Mouse (Mus musculus): ENCODE results near the gene Gtf2a1l. TPM values are rescaled to one million over a fixed set of nuclear protein-coding genes. Genes with fewer than 3 reads are reported as not detected.

The Gtf2a1l gene
- not detected in 2 replicates for polyA plus RNA-seq (2015; fragmentation: Nextera tagmentation; extraction: Ambion mirVana)

GRCm38 (mm10) chr17:88668452-88668851 is at the start of gene Gtf2a1l:
Gene Gtf2a1l, plus strand, starts transcription at chr17:88668660.
- DNase-seq (ENCODE audit: low spot score), result peak; percentile 61

DNA sequence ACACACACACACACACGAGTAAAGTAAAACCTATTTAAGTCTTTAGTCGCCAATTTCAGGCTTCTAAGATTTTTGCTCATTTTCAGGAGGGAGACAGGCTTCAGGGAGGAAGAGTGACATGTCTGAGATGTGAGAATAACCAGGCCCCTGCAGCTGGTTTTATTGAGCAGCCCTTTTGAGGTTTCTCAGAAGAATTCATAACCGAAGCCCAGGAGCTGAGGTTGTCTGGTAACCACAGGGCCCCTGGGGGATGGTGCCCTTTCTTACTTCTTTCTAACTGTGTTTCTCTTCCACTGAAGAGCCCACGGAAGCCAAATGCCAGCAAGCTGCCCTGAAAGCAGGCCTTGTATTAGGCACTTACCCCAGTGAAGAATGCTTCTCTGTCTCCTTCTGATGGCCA is 47.5 kb upstream of the Gtf2a1l start:
- DNase-seq (ENCODE audit: low spot score), result peak; percentile 77

DNA sequence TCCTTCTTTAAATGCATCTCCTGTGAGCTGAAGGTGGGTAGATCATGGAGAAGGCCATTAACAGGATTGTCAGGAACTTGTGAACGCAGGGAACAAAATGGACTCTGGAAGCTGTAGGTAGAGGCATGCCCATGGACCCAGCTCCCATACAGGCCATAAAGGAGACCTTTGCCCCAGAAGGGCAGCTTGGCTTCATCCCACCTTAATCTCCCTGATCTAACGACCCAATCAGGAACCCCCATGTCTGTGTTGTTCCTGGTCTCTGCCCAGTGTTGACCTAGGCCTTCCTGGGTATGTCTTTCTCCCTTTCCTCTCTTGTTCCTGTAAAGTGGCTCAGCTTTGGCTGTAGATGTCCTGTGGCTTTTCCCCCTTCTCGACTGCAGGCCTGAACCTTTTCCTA is 47.1 kb upstream of the Gtf2a1l start:
- DNase-seq (ENCODE audit: low spot score), result no peak

DNA sequence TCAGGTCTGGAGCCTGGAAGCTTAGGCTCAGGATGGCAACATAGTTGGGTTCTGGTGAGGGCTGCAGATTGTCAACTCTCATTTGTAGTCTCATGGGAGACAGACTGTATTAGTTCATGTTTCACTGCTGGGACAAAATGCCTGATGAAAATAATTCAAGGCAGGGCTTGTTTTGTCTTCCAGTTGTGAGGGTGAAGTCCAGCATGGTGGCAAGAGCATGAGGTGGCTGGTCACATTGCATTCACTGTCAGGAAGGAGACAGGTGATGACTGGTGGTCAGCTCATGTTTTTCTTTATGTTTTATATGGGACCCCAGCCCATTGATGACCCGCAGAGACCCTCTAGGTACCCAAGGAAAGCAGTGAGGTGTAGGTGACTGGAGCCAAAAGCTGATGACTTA is 45.7 kb upstream of the Gtf2a1l start:
- no peak for DNase-seq (ENCODE audit: low spot score)

GRCm38 (mm10) chr17:88624386-88624785 is 44.1 kb upstream of the Gtf2a1l start:
- DNase-seq (ENCODE audit: low spot score), result no peak

- no peak for DNase-seq (ENCODE audit: low spot score)
Measured at GRCm38 (mm10) chr17:88625350-88625749, 43.1 kb upstream of the Gtf2a1l start.

DNA sequence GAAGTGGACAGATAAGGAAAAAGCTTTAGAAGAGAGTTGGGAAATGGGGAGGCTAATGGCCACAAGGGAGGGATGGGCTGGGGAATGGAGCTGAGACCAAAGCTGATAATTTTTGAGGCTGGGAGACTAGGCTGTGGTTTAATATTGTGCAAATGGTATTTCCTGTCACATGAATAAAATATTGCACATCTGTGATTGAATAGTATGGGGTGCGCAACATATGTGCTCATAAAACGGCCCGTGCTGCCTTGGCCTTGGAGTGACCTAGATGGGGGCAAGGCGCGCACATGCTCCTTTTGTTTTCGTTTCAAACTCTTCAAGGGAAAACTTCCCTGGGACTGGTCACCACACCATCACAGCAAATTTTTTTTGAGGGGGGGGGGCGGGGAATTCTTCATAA is 42.5 kb upstream of the Gtf2a1l start:
- no peak for DNase-seq (ENCODE audit: low spot score)

- DNase-seq (ENCODE audit: low spot score), result no peak
Measured at GRCm38 (mm10) chr17:88626347-88626811, 42.1 kb upstream of the Gtf2a1l start.

GRCm38 (mm10) chr17:88627150-88627549 is 41.3 kb upstream of the Gtf2a1l start:
- DNase-seq (ENCODE audit: low spot score), result no peak

DNA sequence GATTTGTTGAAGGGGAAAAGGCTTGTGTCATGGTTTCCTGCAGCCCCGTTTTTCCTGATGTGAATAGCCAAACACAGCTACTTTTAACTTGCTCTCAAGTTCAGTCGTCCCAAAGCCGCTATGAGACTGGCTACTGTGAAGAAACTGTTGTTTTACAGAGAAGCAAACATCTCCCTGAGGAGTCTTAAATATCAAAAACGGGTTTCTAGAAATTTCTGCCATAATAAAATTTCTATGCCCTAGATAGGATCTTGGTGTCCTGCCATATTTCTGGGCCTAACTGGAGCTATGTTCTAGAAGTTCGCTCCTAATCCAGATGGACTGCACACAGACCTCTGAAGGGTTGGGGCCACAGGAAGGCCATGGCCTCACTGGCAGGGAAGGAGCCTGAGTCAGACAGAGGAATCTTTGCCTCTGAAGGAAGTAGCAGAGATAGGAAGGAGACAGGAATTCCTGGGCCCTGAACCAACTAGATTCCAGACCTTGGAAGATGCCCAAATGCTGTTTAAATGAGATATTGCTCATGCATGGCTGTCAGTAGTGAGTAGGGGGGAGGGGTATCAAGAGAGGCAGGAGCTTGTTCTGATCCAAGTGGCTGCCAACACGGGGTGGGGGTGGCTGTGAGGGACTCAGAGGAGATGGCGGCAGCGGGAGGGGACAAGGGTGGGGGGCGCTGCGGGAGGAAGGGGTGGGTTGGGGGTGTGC is 39.6 kb upstream of the Gtf2a1l start:
- DNase-seq (ENCODE audit: low spot score), result no peak

- DNase-seq (ENCODE audit: low spot score), result no peak
Measured at GRCm38 (mm10) chr17:88629381-88629759, 39.1 kb upstream of the Gtf2a1l start.

GRCm38 (mm10) chr17:88629931-88630553 is 38.4 kb upstream of the Gtf2a1l start:
- no peak for DNase-seq (ENCODE audit: low spot score)

DNA sequence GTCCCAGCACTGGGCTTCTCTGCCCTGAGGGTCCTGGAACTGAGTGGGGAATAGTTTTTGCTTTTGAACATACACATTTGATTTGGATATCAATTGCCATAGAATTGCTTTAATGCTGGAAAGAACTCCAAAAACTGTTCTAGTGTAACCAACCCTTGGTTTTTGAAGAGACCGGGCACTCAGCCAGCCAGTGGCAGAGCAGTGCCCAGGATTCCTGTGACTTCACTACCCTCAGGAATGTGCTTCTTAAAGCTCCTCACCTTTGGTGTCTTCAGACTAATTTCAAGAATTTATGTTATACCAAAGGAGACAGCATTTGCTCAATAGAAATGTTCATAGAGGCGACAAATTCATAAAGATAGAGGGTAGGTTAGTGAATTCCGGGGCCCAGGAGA is 37.9 kb upstream of the Gtf2a1l start:
- no peak for DNase-seq (ENCODE audit: low spot score)

DNA sequence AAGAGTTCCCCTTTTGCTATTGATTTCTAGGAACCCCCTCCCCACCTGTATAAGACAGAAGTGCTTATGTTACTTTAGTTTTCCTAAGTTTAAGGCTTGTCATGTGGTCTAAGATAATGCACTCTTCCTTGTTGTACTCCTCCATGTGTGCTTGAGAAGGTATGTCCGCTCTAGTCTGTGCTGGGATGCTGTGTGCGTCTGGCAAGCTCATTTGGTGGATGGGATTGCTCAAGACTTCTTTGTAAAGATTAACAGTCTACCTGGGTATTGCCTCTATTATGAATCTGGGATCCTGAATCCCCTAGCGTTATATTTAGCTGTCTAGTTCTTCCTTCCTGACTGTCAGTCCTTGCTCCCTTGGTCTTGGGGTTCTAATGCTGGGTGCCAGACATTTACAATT is 35.8 kb upstream of the Gtf2a1l start:
- DNase-seq (ENCODE audit: low spot score), result no peak

DNA sequence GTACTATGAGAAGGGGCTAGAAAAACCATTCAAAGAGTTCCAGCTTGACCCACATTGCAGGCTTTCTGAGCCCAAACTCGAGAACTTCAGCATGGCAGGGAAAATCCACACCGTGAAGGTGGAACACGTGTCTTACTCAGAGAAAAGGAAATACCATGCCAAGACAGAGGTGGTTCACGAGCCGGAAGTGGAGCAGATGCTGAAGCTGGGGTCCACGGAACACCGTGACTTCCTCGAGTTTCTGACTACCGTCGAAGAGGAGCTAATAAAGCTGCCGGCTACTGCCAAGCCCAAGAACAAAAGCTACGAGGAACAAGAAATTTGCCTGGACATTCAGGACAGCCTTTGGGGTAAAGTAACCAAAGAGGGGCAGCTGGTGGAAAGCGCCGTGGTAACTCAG is 32.4 kb upstream of the Gtf2a1l start:
- no peak for DNase-seq (ENCODE audit: low spot score)

- no peak for DNase-seq (ENCODE audit: low spot score)
Measured at GRCm38 (mm10) chr17:88636587-88636986, 31.9 kb upstream of the Gtf2a1l start.

GRCm38 (mm10) chr17:88641012-88641411 is 27.4 kb upstream of the Gtf2a1l start:
- DNase-seq (ENCODE audit: low spot score), result peak; percentile 80

- no peak for DNase-seq (ENCODE audit: low spot score)
Measured at GRCm38 (mm10) chr17:88641836-88642235, 26.6 kb upstream of the Gtf2a1l start.

GRCm38 (mm10) chr17:88644876-88645275 is 23.6 kb upstream of the Gtf2a1l start:
- no peak for DNase-seq (ENCODE audit: low spot score)

DNA sequence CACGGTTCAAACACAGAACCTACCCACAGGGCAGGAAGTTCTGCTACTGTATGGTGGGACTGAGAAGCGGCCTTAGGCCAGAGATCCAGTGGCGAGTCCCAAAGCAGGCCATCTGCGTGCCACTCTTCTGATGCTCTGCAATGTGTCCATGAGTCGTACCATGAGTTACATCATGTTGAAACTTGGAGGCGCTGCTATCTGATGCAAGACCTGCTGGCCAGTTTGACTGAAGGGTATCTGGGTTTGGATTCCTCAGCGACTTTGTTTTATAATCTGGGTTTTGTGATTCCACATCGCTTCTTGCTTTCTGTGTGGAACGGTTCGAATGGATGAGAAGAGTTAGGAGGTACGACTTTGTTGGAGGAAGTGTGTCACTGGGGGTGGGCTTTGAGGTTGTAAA is 23.2 kb upstream of the Gtf2a1l start:
- no peak for DNase-seq (ENCODE audit: low spot score)

DNA sequence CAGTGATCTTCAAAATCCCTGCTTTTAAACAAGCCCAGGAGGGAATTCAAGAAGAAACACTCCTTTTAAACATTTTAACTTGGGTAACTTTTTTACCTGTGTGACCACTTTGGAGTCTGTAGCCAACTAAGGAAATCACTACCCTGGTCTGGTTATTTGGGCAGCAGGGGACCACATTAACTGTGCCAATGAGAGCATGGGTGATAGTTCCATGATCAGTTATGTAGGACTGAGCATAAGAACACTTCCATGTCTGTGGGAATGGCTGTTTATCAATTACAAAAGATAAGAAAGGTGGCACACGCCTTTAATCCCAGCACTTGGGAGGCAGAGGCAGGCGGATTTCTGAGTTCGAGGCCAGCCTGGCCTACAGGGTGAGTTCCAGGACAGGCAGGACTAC is 21.3 kb upstream of the Gtf2a1l start:
- no peak for DNase-seq (ENCODE audit: low spot score)

- DNase-seq (ENCODE audit: low spot score), result peak; percentile 70
Measured at GRCm38 (mm10) chr17:88652010-88652409, 16.4 kb upstream of the Gtf2a1l start.

Measured in thymus, postnatal 0 days (tissue).